Comparison of ENCODE assay signal across 9 mouse cellular contexts in genomic region chr11:30885171-30885871, GRCm38 (mm10). TPM values are rescaled to one million over a fixed set of nuclear protein-coding genes. Genes with fewer than 3 reads are reported as not detected.
DNase-seq lines count a peak whose midpoint lies in the region; ATAC-seq and TF ChIP-seq lines count a peak whose summit lies in the region.
"Had no signal": no experiment of that assay in that cellular context is flagged by ENCODE, and none has a peak within 500 bp of the region (broad histone marks: within the 10 kb centered on the region; RNA-seq: fewer than 3 reads in every experiment).

Gene Gpr75, plus strand, starts transcription at chr11:30885358.
Gene Asb3, plus strand, starts transcription at chr11:30885416.

- H3K4me3 ChIP-seq in olfactory bulb, adult 2 months (ENCODE audit: insufficient read depth, low read depth, low read length) = peak within 1 kb of the TSS; percentile 88

- H3K27ac ChIP-seq in olfactory bulb, adult 2 months (ENCODE audit: insufficient read depth, low read depth, low read length) = peak within 1 kb of the TSS; percentile 97

- H3K4me1 ChIP-seq in olfactory bulb, adult 2 months (ENCODE audit: control insufficient read depth, insufficient read depth, low read length) = no peaks in the 10 kb centered on the region

- peak; percentile 46 to 48 for ATAC-seq in hematopoietic stem cell, adult 5-6 weeks (replicated peaks in 1 of 2; ENCODE audit: insufficient read depth in 1 of 2, low FRiP score in 2 of 2, low TSS enrichment in 1 of 2, low read depth in 1 of 2, poor library complexity in 2 of 2, severe bottlenecking in 2 of 2)
- ATAC-seq: Patski had no signal

- peak; percentile 69; the same call in 1 of the 2 replicates for TF ChIP-seq POLR2A in olfactory bulb, adult 2 months (IDR thresholded peaks at IDR 0.05; ENCODE audit: insufficient read depth, low read depth, low read length)

- DNase-seq in adrenal gland, adult (ENCODE audit: inconsistent age in 2 of 2, low spot score in 1 of 2) = peak; percentile 83 to 92
- DNase-seq in cerebellum, postnatal 4 days (ENCODE audit: low spot score in 2 of 2) = peak; percentile 34 to 65
- peak; percentile 37 to 56 for DNase-seq in frontal cortex, postnatal 14 days (ENCODE audit: low spot score in 2 of 2)
- peak; percentile 24 for DNase-seq in layer of hippocampus, adult 9-10 months (ENCODE audit: low spot score)
- peak; percentile 43 to 49 for DNase-seq in lung, adult 18-20 months
- DNase-seq in urinary bladder, postnatal 4 days (ENCODE audit: low spot score in 2 of 2) = peak; percentile 38 to 63

- WGBS in olfactory bulb, adult 2 months = 2% methylated on average over 41 of the region's 41 CpGs

- TF ChIP-seq CTCF in olfactory bulb, adult 2 months (IDR thresholded peaks at IDR 0.05; ENCODE audit: insufficient read depth, low read depth, low read length) = no peak

RNA-seq across cellular contexts. Expression of gene Gpr75, which starts in this region (rescaled TPM):
- not detected in 2 replicates for total RNA-seq in hematopoietic stem cell, adult 5-6 weeks (2017)
- not detected in 2 replicates for polyA plus RNA-seq in olfactory bulb, adult 2 months (2012; ENCODE audit: insufficient read depth, insufficient read length, low replicate concordance, missing spikeins)

RNA-seq across cellular contexts. Expression of gene Asb3, which starts in this region (rescaled TPM):
- 18.7 and 28.8 TPM in 2 replicates for total RNA-seq in hematopoietic stem cell, adult 5-6 weeks (2017)
- not detected in 2 replicates for polyA plus RNA-seq in olfactory bulb, adult 2 months (2012; ENCODE audit: insufficient read depth, insufficient read length, low replicate concordance, missing spikeins)

Comparison
In these comparisons a context has a peak if more than half of its experiments do, and no peak if none do; other contexts are left out.
1. Peak in every context shown above with its lines: DNase-seq, ATAC-seq, H3K4me3 ChIP-seq and H3K27ac ChIP-seq.
2. DNase-seq: peak in every context shown above with its lines; median percentile 88 in adrenal gland, adult; 50 in urinary bladder, postnatal 4 days; 50 in cerebellum, postnatal 4 days; 46 in frontal cortex, postnatal 14 days; 46 in lung, adult 18-20 months; 24 in layer of hippocampus, adult 9-10 months.